Mouse (Mus musculus) stomach, embryonic 16.5 days (tissue): ENCODE data around the gene Trp53. TPM values are rescaled to one million over a fixed set of nuclear protein-coding genes. Genes with fewer than 3 reads are reported as not detected.
A peak's percentile ranks its signal among the peaks of the same experiment; 100 is the strongest.

Source experiments
- ATAC-seq: fragments of 200-750 bp; cut with Nextera tagmentation; 2 replicates; pipeline ENCODE4 v1.8.0; 2017; ENCODE audit warnings: moderate number of reproducible peaks, moderate TSS enrichment; ENCODE audit not compliant: insufficient read depth, low FRiP score
- H3K27ac ChIP-seq: fragments of 300-500 bp; sonication (generic); 2 replicates; pipeline ENCODE4 v1.5.1; 2014; ENCODE audit warnings: low read length
- H3K27me3 ChIP-seq: fragments of 300-500 bp; sonication (generic); 2 replicates; pipeline ENCODE4 v1.6.1; 2014; ENCODE audit warnings: low read length, control low read depth, mixed read lengths; ENCODE audit not compliant: control insufficient read depth, insufficient read depth
- H3K36me3 ChIP-seq: fragments of 300-500 bp; sonication (generic); 2 replicates; pipeline ENCODE4 v1.6.1; 2014; ENCODE audit warnings: low read length; ENCODE audit not compliant: control insufficient read depth, insufficient read depth
- H3K4me1 ChIP-seq: fragments of 300-500 bp; sonication (generic); 2 replicates; pipeline ENCODE4 v1.6.1; 2014; ENCODE audit warnings: low read length, control low read depth, mixed read lengths; ENCODE audit not compliant: control insufficient read depth, insufficient read depth
- H3K4me2 ChIP-seq: fragments of 300-500 bp; sonication (generic); 2 replicates; pipeline ENCODE4 v1.6.1; 2014; ENCODE audit warnings: low read depth, low read length, mixed read lengths
- H3K4me3 ChIP-seq: fragments of 300-500 bp; sonication (generic); replicated peaks from 2 replicates; pipeline ENCODE4 v1.5.1; 2014; ENCODE audit warnings: mild to moderate bottlenecking, low read length
- H3K9ac ChIP-seq: fragments of 300-500 bp; sonication (generic); 2 replicates; pipeline ENCODE4 v1.6.1; 2014; ENCODE audit warnings: low read length
- H3K9me3 ChIP-seq: fragments of 300-500 bp; sonication (generic); replicated peaks from 2 replicates; pipeline ENCODE4 v1.6.1; 2016; ENCODE audit warnings: low read length, control low read depth; ENCODE audit not compliant: control insufficient read depth
- WGBS: fragments of 180-500 bp; shearing (Covaris S2); extraction: QIAGEN DNeasy Blood & Tissue Kit; methylation state at CpG from one replicate; pipeline ENCODE4 v1.1.7; 2014; 5-methylcytosine and 5-hydroxymethylcytosine counted together
- polyA plus RNA-seq: library from polyadenylated mRNA; unstranded; fragments of >200 nt; fragmentation: Nextera tagmentation; extraction: Ambion mirVana; gene quantifications from 2 replicates; pipeline ENCODE4 v1.2.1, GENCODE M21; 2015

The Trp53 gene
- polyA plus RNA-seq, 1 experiment from 2014 or later = 118 TPM

DNA sequence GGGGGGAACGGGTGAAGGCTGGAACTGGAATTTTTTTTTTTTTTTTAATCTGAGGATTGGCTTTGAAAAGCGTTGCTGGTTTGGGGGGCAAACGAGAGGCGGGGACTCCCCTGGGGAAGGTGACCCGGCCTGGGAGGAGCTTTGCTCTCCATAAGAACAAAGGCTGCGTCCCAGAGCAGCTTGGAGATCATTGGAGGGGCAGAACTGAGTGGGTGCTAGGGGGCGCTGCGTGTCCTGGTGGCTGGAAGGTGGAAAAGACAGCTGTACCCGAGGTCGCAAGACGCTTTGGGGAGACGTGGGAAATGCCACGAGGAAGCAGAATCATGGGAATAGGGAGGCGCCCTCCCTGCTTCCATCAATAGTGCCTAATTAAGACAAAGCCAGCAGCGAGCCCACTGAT, 33.1 kb upstream of the Trp53 start:
- H3K9ac ChIP-seq = peak overlapping the region; percentile 77
- 3% methylated on average over 15 of the region's 15 CpGs for WGBS
- peak overlapping the region; percentile 57 for H3K4me3 ChIP-seq
- peak overlapping the region; percentile 94 for H3K4me2 ChIP-seq
- ATAC-seq = no peak
- no peaks in the 10 kb centered on the region for H3K27me3 ChIP-seq
- no peaks in the 10 kb centered on the region for H3K36me3 ChIP-seq
- peak overlapping the region; percentile 86 for H3K27ac ChIP-seq
- H3K4me1 ChIP-seq = peaks cover 8% of the 10 kb centered on the region; the same call in 1 of the 2 replicates
- no peaks in the 10 kb centered on the region for H3K9me3 ChIP-seq

DNA sequence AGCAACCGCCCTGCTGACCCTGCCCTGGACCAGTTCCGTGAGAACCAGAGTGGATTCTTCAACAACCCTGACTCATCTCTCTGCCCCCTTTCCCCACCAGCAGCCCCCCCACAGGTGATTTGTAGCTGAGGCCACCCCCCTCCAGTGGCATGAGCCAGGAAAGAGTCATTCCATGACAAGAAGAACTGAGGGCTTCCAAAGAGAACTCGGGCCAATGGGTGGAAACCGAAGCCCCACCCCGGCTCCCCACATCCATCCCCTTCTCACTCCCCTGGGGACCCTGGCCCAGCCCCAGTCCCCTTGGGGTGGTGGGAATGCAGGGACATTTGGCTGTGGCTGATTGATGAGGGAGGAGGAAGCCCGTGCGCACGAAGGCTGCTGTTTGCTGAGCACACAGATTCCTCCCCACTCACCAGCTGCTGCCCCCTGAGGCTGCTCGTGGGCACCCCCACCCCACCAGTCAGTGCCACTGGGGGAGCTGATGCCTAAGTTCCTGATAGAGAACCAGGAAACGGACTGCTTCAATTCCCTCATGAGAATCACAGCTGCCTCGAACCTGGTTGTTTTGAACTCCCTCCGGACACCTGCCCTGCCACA, 31.0 kb upstream of the Trp53 start, which contains the start of gene Dnah2:
Gene Dnah2 (minus strand): TSS at position 51 of the 597 bp plus-strand sequence.
- Histone ChIP-seq H3K4me1 (peaks cover 8% of the 10 kb centered on the region; the same call in 1 of the 2 replicates), H3K4me2 (no peak within 1 kb of the TSS), H3K9me3 (no peaks in the 10 kb centered on the region), H3K27ac (no peak within 1 kb of the TSS), H3K36me3 (no peaks in the 10 kb centered on the region), H3K4me3 (no peak within 1 kb of the TSS), H3K27me3 (no peaks in the 10 kb centered on the region), H3K9ac (no peak within 1 kb of the TSS)
- WGBS = 30% methylated on average over 12 of the region's 12 CpGs
- ATAC-seq = no peak

GRCm38 (mm10) chr11:69551310-69551709, 28.8 kb upstream of the Trp53 start:
- H3K27ac ChIP-seq = no peak overlapping the region
- H3K9me3 ChIP-seq = no peaks in the 10 kb centered on the region
- no peaks in the 10 kb centered on the region for H3K36me3 ChIP-seq
- 72% methylated on average over 4 of the region's 4 CpGs for WGBS
- no peak overlapping the region for H3K4me2 ChIP-seq
- no peaks in the 10 kb centered on the region for H3K27me3 ChIP-seq
- no peak overlapping the region for H3K4me3 ChIP-seq
- no peak for ATAC-seq
- peaks cover 8% of the 10 kb centered on the region; the same call in 1 of the 2 replicates for H3K4me1 ChIP-seq
- H3K9ac ChIP-seq = no peak overlapping the region

DNA sequence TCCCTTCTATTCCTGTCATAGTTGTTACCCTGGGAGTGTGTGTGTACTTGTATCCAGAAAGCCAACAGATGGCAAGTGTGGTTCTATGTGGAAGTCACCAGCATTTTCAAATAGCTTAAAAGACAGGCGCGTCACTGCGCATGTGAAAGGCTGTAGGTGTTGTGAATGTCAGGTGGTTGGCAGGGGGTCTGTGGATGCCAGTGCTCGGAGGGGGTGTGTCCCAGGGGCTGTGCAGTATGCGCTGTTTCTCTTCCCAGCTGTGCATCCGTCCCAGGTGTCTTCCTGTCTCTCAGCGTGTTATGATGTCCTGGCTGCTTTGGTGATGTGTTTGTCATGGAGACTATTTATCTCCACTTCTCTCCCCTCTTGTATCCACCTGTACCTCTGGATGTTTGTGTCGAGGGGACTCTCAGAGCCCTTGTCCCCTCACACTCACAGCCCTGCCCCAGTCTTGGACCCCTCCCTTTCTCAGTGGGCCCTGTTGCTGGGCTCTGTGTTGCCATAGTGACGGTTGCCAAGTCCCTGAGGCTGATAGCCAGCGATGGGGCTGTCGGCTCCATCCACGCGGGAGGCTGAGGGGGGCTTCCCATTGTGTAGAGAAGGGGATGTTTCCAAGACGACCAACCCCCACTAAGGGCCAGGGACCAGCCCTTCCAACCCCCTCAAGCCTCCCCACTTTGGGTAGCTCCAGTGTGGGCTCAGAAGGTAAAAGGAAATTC, 27.4 kb upstream of the Trp53 start:
- H3K36me3 ChIP-seq = no peaks in the 10 kb centered on the region
- no peak overlapping the region for H3K4me2 ChIP-seq
- 23% methylated on average over 14 of the region's 14 CpGs for WGBS
- no peak overlapping the region for H3K9ac ChIP-seq
- H3K9me3 ChIP-seq = no peaks in the 10 kb centered on the region
- no peaks in the 10 kb centered on the region for H3K27me3 ChIP-seq
- H3K4me1 ChIP-seq = 0 out of 2 replicates have a peak, but pooled peaks cover 2% of the 10 kb centered on the region
- ATAC-seq = peak; percentile 15; the same call in 1 of the 2 replicates
- H3K27ac ChIP-seq = no peak overlapping the region; the same call in 1 of the 2 replicates
- H3K4me3 ChIP-seq = no peak overlapping the region

DNA sequence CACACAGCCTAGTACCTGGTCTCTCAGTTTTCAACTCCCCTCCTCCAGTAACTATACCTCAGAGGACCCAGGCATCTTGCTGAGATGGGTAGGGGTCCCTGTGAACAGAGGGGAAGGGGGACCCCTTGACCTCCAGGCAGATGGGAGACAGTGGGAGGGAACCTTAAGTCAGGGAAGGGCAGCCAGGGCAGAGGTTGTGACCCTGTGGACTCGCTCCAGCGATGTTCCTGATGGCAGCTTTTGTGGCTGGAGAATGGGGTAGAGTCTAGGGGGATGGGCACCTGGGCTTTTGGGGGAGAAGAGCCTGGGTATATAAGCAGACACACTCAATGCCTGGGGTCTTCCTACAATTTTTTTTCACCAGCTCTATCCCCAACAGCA, 26.8 kb upstream of the Trp53 start:
- 18% methylated on average over 2 of the region's 2 CpGs for WGBS
- Histone ChIP-seq H3K4me3 (no peak overlapping the region), H3K4me1 (0 out of 2 replicates have a peak, but pooled peaks cover 2% of the 10 kb centered on the region), H3K4me2 (no peak overlapping the region), H3K27me3 (no peaks in the 10 kb centered on the region), H3K36me3 (no peaks in the 10 kb centered on the region), H3K27ac (no peak overlapping the region; the same call in 1 of the 2 replicates), H3K9ac (no peak overlapping the region), H3K9me3 (no peaks in the 10 kb centered on the region)
- ATAC-seq = no peak

- Histone ChIP-seq H3K27me3 (no peaks in the 10 kb centered on the region), H3K4me1 (peaks cover 7% of the 10 kb centered on the region), H3K27ac (no peak overlapping the region), H3K36me3 (no peaks in the 10 kb centered on the region), H3K4me2 (no peak overlapping the region), H3K9me3 (no peaks in the 10 kb centered on the region), H3K9ac (no peak overlapping the region), H3K4me3 (no peak overlapping the region)
- no peak for ATAC-seq
- WGBS = 78% methylated on average over 5 of the region's 5 CpGs
Measured at GRCm38 (mm10) chr11:69554539-69555140, 25.5 kb upstream of the Trp53 start.

DNA sequence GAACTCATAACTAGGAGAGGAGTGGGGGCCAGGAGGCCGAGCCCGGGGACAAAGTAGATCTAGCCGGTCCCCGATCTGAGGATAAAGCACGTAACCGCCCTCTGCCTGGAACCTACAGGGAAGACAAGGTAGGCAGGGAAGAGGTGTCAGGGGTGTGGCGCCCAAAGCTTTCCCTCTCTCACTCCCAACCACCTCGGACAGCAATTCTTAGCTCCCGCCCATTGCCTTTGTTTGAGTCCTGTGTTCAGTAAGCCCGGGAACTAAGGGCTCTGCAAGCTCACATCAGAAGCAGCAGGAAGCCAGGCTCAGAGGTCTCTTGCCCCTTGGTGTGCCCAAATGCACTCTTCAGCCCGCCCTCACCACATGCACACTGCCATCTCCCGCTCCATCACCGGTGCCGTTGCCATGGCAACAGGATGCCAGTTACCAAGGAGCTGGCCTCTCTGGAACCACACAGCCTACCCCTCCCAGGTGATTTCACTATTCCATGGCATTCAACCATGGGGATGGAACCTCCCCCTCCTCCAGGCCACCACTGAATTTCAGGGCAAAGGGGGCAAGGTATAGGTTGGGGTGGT, 22.7 kb upstream of the Trp53 start:
- Histone ChIP-seq H3K4me3 (no peak overlapping the region), H3K9me3 (no peaks in the 10 kb centered on the region), H3K36me3 (no peaks in the 10 kb centered on the region), H3K27ac (no peak overlapping the region), H3K9ac (no peak overlapping the region), H3K4me2 (no peak overlapping the region), H3K4me1 (peaks cover 9% of the 10 kb centered on the region), H3K27me3 (no peaks in the 10 kb centered on the region)
- no peak for ATAC-seq
- 42% methylated on average over 14 of the region's 14 CpGs for WGBS

- no peaks in the 10 kb centered on the region for H3K36me3 ChIP-seq
- H3K4me2 ChIP-seq = peak overlapping the region; percentile 91; the same call in 1 of the 2 replicates
- no peak overlapping the region for H3K27ac ChIP-seq
- no peak overlapping the region for H3K9ac ChIP-seq
- peak overlapping the region; percentile 58 for H3K4me3 ChIP-seq
- H3K4me1 ChIP-seq = peaks cover 9% of the 10 kb centered on the region
- 27% methylated on average over 6 of the region's 6 CpGs for WGBS
- ATAC-seq = no peak
- H3K27me3 ChIP-seq = no peaks in the 10 kb centered on the region
- H3K9me3 ChIP-seq = no peaks in the 10 kb centered on the region
Measured at GRCm38 (mm10) chr11:69558756-69559155, 21.4 kb upstream of the Trp53 start.

DNA sequence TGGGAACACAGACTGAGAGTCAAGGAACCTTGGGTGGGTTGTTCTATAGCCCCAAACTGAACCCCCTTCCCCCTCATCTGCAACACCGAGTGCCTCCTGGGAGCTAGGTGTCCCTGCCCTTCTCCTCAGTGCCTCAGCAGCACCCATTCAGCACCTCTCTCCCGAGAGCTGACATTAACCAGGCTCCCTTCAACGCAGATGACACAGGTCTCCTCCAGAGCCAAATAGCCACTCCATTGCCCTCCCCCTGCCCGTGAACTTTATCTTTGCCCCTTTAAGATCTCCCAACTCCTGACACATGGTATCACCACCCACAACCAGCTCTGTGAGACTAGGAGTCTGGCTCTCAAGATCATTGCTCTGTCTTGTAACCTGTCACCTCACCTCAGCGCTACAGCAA, 21.0 kb upstream of the Trp53 start:
- Histone ChIP-seq H3K27ac (no peak overlapping the region), H3K36me3 (no peaks in the 10 kb centered on the region), H3K9ac (peak overlapping the region; percentile 78), H3K4me3 (peak overlapping the region; percentile 58), H3K27me3 (no peaks in the 10 kb centered on the region), H3K9me3 (no peaks in the 10 kb centered on the region), H3K4me1 (peaks cover 9% of the 10 kb centered on the region), H3K4me2 (peak overlapping the region; percentile 91)
- WGBS = 10% methylated on average over 5 of the region's 5 CpGs
- no peak for ATAC-seq
